Mouse (Mus musculus) testis, adult 2 months (tissue): Measurements from ENCODE around the gene Tmem126a. TPM values are rescaled to one million over a fixed set of nuclear protein-coding genes. Genes with fewer than 3 reads are reported as not detected.

Source experiments
- H3K27ac ChIP-seq: fragments of 200-500 bp; 2 replicates; pipeline ENCODE4 v1.5.1; 2012; ENCODE audit warnings: low read depth, low read length; ENCODE audit not compliant: control insufficient read depth, insufficient read depth
- H3K27me3 ChIP-seq: fragments of 200-500 bp; 2 replicates; pipeline ENCODE4 v1.6.1; 2012; ENCODE audit warnings: mild to moderate bottlenecking, low read length, moderate library complexity; ENCODE audit not compliant: control insufficient read depth, insufficient read depth
- H3K36me3 ChIP-seq: fragments of 200-500 bp; 2 replicates; pipeline ENCODE4 v1.6.1; 2012; ENCODE audit warnings: mild to moderate bottlenecking, low read length; ENCODE audit not compliant: control insufficient read depth, insufficient read depth
- H3K4me1 ChIP-seq: fragments of 200-500 bp; 2 replicates; pipeline ENCODE4 v1.6.1; 2012; ENCODE audit warnings: low read length; ENCODE audit not compliant: control insufficient read depth, insufficient read depth
- H3K4me3 ChIP-seq: fragments of 200-500 bp; 2 replicates; pipeline ENCODE4 v1.5.1; 2012; ENCODE audit warnings: low read depth, mild to moderate bottlenecking, low read length, moderate library complexity, mixed read lengths; ENCODE audit not compliant: control insufficient read depth
- CTCF ChIP-seq: fragments of 200-500 bp; IDR thresholded peaks from 2 replicates; pipeline ENCODE4 v1.5.1; 2012; ENCODE audit warnings: low read depth, mild to moderate bottlenecking, inconsistent platforms, low read length, moderate library complexity; ENCODE audit not compliant: control insufficient read depth, insufficient read depth, insufficient replicate concordance
- POLR2A ChIP-seq: fragments of 200-500 bp; IDR thresholded peaks from 2 replicates; pipeline ENCODE4 v1.6.1; 2012; ENCODE audit warnings: low read depth, mild to moderate bottlenecking, inconsistent platforms, low read length, moderate library complexity; ENCODE audit not compliant: control insufficient read depth
- polyA plus RNA-seq: library from polyadenylated mRNA; depleted of rRNA; stranded (reverse); fragments of >200 nt; gene quantifications from 2 replicates; pipeline ENCODE4 v1.2.3, GENCODE M21; 2012; rRNA removed

The Tmem126a gene
- polyA plus RNA-seq = 13.5 and 16.1 TPM in 2 replicates

- TF ChIP-seq POLR2A (peak; percentile 78), CTCF (peak; percentile 24; the same call in 1 of the 2 replicates)
- H3K27ac ChIP-seq = peak within 1 kb of the TSS; percentile 92
These were observed at the start of gene Tmem126a for GRCm38 (mm10) chr7:90456845-90457468. Gene Tmem126a (minus strand): TSS chr7:90457229.

GRCm38 (mm10) chr7:90482607-90483006 lies 25.6 kb upstream of the Tmem126a start:
- TF ChIP-seq CTCF (no peak), POLR2A (no peak)
- H3K4me1 ChIP-seq = no peaks in the 10 kb centered on the region
- no peak overlapping the region for H3K4me3 ChIP-seq
- no peak overlapping the region for H3K27ac ChIP-seq
- no peaks in the 10 kb centered on the region for H3K27me3 ChIP-seq
- no peaks in the 10 kb centered on the region for H3K36me3 ChIP-seq

More at GRCm38 (mm10) chr7:90456845-90457468, at the start of gene Tmem126a:
- peak within 1 kb of the TSS; percentile 92 for H3K4me3 ChIP-seq
- H3K36me3 ChIP-seq = no peaks in the 10 kb centered on the region; the same call in 1 of the 2 replicates
- peaks cover 12% of the 10 kb centered on the region for H3K4me1 ChIP-seq
- no peaks in the 10 kb centered on the region for H3K27me3 ChIP-seq

GRCm38 (mm10) chr7:90476313-90477245 lies 19.6 kb upstream of the Tmem126a start, which contains the start of gene Dlg2:
Gene Dlg2 (plus strand): TSS chr7:90476672.
- Histone ChIP-seq H3K36me3 (no peaks in the 10 kb centered on the region), H3K27ac (peak within 1 kb of the TSS; percentile 59)

GRCm38 (mm10) chr7:90475793-90476312 lies 18.8 kb upstream of the Tmem126a start, which contains the start of gene Tmem126b:
Gene Tmem126b (minus strand): TSS chr7:90476001.
- peak; percentile 93 for TF ChIP-seq POLR2A
- TF ChIP-seq CTCF = no peak
- Histone ChIP-seq H3K4me3 (peak within 1 kb of the TSS; percentile 88), H3K27ac (peak within 1 kb of the TSS; percentile 59), H3K27me3 (no peaks in the 10 kb centered on the region), H3K36me3 (no peaks in the 10 kb centered on the region), H3K4me1 (peaks cover 8% of the 10 kb centered on the region)

More at GRCm38 (mm10) chr7:90476313-90477245, 19.6 kb upstream of the Tmem126a start, which contains the start of gene Dlg2:
- Histone ChIP-seq H3K4me1 (peaks cover 8% of the 10 kb centered on the region), H3K27me3 (no peaks in the 10 kb centered on the region), H3K4me3 (peak within 1 kb of the TSS; percentile 88)
- TF ChIP-seq CTCF = no peak
- no peak for TF ChIP-seq POLR2A

- TF ChIP-seq POLR2A = no peak
- no peak for TF ChIP-seq CTCF
- no peaks in the 10 kb centered on the region for H3K36me3 ChIP-seq
- peaks cover 8% of the 10 kb centered on the region for H3K4me1 ChIP-seq
These were observed 16.5 kb upstream of the Tmem126a start for GRCm38 (mm10) chr7:90473511-90473910.

GRCm38 (mm10) chr7:90461441-90461840 lies 4.4 kb upstream of the Tmem126a start:
- Histone ChIP-seq H3K36me3 (no peaks in the 10 kb centered on the region), H3K27ac (no peak overlapping the region), H3K27me3 (no peaks in the 10 kb centered on the region), H3K4me1 (peaks cover 9% of the 10 kb centered on the region), H3K4me3 (no peak overlapping the region)
- no peak for TF ChIP-seq POLR2A
- no peak for TF ChIP-seq CTCF

More at GRCm38 (mm10) chr7:90473511-90473910, 16.5 kb upstream of the Tmem126a start:
- Histone ChIP-seq H3K27me3 (no peaks in the 10 kb centered on the region), H3K27ac (no peak overlapping the region), H3K4me3 (no peak overlapping the region)
